Mouse (Mus musculus) gastrocnemius, adult 8-10 months (tissue): ENCODE results near the gene Vps39. TPM values are rescaled to one million over a fixed set of nuclear protein-coding genes. Genes with fewer than 3 reads are reported as not detected.
A peak's percentile ranks its signal among the peaks of the same experiment; 100 is the strongest.

Experiments used
- DNase-seq, 2 experiments: peaks; one replicate each; pipeline ENCODE4 v3.0.0; 2022; ENCODE audit warnings: low spot score in 2 of 2
- total RNA-seq, 4 experiments: library from RNA; stranded (reverse); gene quantifications; 2 replicates each; pipeline ENCODE4 v1.2.4; 2022

Gene Vps39
- total RNA-seq, 4 experiments from 2014 or later = 19.9 to 26.3 (median 22.9) TPM

DNA sequence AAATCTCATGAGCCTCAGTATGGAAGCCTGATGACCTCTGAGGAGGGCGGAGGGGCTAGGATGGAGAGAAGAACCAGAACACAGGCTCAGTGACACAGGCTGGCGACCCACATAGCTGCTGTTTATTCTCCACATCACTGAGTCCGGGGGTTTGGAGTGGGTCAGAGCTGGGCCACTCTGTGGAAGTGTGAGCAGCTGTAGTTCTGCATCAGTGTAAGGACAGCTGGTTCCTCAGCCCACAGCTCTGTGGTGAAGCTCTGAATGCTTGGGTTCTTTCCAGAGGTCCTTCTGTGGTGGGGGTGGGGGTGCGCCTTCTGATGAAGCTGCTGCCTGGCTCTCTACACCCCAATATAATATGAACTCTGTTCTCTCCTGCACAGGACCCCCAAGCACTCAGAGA is 53.1 kb downstream of the Vps39 start:
- no peak for DNase-seq

DNA sequence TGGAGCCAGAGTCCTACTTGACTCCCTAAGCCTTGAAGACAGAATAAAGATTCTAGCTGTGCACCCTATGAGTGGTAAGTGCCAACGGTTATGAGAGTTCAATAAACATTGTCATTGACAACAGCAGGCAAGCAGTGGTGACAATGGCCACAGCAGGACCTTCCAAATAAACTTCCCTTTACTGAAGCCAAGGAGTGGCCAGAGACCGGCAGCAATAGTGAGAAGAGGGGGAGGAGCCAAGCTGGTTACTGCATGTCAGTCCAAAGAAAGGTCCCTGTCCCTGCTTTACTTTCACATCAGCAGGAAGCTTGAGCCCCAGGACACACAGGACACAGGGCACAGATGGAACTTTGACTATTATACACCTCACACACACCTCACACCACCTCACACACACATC is 56.8 kb downstream of the Vps39 start:
- no peak for DNase-seq

DNA sequence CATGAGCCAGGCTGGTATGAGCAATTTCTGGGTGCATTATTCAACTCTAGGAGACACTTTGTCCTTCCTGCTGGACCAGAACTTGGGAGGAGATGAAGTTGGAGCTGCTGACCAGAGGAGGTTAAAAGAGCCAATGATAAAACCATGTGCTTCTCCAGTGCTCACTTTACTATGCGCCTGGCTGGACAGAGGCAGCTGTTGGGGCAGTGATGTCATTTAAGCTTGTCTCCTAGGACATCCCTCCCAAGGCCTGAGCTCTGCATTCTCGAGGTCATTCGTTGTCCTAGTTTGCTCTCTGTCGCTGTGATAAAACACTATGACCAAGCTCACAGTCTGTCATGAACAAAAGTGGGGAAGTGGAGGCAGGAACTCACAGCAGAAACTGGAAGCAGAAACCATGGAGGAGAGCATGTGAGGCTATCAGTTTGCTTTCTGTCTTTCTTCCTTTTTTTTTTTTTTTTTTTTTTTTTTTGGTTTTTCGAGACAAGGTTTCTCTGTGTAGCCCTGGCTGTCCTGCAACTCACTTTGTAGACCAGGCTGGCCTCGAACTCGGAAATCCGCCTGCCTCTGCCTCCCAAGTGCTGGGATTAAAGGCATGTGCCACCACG is 61.4 kb downstream of the Vps39 start:
- no peak for DNase-seq

DNA sequence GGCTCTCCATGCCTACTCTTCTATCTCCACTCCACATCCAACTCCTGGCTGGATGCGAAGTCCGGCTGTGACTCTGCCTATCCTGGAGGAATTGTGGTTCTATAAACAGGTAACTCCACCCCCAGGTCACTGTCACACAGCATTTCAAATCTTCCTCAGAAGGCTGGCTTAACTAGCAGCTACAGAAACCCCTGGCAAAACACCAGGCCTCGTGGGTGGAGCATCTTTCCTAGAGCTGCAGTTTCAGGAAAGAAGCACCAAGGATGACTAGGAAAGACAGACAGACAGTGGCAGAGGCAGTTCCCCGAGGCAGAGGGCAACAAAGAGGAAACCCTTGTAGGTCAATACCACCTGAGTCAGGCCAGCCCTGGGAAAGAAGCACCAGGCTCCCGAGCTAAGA is 63.9 kb downstream of the Vps39 start, which contains the start of gene Pla2g4d:
Pla2g4d (minus strand) TSS at position 203 of the 400 bp plus-strand sequence.
- no peak for DNase-seq

DNA sequence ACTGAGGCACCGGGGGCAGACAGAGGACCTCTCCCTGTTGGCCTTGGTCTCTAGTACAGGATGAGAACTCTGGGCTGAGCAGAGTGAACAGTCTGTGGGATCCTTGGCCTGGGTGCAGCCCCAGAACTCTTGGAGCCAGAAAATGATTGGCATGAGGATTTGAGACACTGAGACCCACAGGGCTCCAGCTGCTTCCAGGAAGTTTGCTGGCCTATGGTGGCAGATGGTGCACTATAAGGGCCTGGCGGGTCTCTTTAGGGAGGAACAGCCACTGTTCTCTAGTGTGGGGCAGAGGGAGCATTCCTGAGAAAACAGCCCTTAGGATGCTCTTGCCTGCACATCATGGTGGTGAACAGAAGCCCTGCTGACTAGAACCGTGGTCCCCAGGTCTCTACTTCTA is 64.5 kb downstream of the Vps39 start:
- DNase-seq = no peak

DNA sequence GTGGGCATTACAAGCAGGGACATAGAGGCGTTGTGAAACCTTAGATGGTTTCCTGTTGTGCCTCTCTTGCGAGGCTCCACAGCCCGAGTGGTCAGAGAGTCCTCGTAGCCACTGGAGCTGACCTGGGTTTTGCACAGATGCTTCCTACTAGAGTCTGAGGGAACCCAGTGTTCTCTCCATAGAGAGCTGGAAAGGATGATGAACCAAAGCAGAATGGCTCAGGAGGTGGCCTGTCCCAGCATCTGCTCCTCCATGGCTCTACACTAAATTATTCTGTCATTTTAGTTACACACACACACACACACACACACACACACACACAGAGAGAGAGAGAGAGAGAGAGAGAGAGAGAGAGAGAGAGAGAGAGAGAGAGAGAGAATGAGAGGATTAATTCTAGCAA is 67.3 kb downstream of the Vps39 start:
- DNase-seq = no peak

DNA sequence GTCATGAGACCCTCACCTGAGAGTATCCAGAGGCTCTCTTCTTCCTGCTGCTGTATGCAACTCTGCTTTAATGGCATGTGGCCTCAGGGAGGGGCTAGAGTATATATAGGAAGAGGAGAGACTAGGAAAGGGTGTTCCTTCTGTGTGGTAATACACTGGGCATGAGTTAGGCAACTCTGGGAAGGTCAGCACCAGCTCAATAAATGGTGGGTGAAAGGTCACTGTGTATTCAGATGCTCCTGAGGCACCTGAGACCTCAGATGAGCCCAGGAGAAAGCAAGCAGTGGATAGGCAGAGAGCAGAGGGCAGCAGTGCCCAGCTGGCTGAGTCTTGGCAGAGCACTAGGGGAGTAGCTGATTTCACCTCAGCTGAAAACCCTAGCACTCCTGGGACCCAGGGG is 68.2 kb downstream of the Vps39 start:
- no peak for DNase-seq

DNA sequence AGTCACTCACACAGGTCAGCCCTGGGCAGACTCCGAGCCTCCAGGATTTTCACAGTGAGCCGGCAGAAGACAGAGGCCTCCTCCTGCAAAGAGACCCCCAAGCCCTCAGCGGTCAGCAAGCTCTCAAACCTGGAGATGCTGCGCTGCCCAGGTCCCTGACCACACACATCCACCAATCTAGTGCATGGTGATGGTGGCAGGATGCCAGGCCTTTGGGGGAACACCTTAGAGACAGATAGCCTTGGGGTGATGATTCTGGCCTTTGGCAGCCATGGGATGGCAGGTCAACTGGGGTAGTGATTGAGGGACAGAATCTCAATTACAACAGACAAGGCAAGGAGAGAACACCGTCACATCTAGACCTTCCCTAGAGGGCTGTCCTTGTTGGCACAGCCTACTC is 68.8 kb downstream of the Vps39 start:
- DNase-seq = no peak

DNA sequence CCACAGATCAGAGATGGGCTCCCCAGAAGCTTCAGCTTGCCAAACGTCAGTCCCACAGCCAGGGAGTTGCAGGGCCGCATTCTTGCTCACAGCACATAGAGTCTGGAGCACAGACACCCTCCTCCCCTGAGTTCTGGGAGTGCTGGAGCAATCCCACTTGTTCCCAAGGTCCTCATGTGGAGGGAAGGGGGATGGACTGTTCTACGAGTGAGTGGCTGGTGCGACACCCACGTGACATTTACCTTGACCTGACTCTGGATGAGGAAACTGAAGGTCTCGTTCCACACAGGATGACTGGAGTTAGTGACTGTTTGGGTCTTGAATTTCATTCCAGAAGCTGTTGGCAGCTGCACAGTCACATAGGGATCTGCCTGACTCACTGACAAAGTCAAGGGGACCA is 69.4 kb downstream of the Vps39 start:
- no peak for DNase-seq

DNA sequence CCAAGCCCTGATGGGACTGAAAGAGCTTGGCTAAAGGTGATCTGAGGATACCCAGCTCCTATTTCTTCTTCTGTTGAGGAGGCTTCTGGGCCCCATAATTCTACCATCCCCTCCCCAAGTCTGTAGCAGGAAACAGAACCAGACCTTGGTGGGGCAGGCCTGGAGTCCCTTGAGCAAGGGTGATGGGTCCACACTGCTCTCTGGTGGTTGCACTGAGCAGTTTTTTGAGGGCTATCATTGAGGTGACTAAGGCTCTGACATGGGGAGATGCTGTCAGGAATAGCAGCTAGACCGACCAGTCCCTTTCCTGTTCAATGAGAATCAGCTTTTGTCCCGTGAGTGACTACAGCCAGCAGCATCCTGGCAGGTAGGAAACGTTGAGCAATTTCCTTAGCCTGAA is 71.7 kb downstream of the Vps39 start:
- no peak for DNase-seq

DNA sequence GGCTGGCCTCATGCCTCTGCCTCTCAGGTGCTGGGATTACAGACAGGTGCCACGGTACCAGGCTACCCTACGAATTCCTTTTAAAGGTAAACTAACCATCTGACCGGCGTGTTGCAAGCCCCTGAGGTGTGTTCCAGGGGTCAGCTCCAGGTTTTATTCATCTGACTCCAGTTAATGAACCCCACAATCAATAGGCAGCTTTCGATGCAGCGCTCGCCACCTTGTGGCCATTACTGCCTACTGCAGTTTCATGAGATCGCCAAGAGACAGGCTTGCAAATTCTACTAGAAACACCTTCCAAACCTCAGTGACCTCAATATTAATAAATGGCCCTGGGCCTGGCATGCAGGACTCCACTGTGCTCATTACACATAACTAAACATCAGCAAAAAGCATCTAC is 73.0 kb downstream of the Vps39 start:
- DNase-seq = peak; percentile 27 to 32

DNA sequence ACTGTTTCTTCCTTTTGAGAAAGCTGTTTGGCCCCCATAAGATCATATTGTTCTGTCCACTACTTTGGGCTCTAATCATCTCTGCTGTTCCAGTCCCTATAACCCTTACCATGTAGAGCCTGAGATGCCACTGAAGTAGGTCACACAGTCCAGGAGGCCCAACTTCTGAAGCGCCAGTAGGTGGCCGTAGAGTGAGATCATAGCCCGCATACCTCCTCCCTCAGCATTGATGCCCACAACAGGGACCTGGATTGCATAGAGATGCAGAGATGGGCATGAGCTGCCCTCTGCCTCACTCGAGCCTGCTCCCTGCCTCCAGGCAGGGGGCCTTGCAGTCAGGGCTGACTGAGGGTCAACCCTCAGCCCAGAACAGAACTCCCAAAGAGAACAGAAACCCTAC is 76.0 kb downstream of the Vps39 start:
- DNase-seq = no peak

DNA sequence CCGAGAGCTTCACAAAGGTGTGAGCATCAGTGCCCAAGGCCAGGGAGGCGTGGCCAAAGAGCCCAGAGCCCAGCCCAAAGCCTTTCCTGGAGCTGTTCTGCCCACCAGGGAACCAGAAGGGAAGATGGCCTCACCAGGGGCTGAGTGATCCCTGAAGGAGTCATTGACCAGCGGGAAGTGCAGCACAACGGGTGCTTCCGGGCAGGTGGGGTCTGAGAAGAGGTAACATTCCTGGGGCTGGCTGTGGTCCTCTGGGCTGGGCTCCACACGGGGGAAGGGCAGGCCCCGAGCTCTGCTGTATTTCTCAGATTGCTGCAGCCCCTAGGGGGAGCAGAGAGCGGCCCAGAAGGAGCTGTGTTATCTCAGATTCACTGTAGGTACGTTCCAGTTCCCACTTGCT is 84.3 kb downstream of the Vps39 start:
- no peak for DNase-seq

Other genes with a start within 250 kb of the Vps39 start
- gene Ehd4, start 198.5 kb downstream of the Vps39 start, total RNA-seq = 10 to 100 TPM; 19.2 to 29.3 (median 25.5) TPM
- 10 to 100 TPM; 24.1 to 25.4 (median 25.0) TPM for gene Pla2g4e, start 107.8 kb downstream of the Vps39 start, total RNA-seq
- gene Pla2g4d, start 63.9 kb downstream of the Vps39 start, total RNA-seq = not detected
- gene Pla2g4f, start 39.0 kb downstream of the Vps39 start, total RNA-seq = not detected
- 10 to 100 TPM; 36.3 to 42.9 (median 37.6) TPM for gene Ganc, start 50.8 kb upstream of the Vps39 start, total RNA-seq
- gene Tmem87a, start 51.0 kb upstream of the Vps39 start, total RNA-seq = 10 to 100 TPM; 36.6 to 47.1 (median 43.3) TPM
- gene Capn3, start 102.9 kb upstream of the Vps39 start, total RNA-seq = 100 to 1,000 TPM; 126 to 145 (median 128) TPM
- 100 to 1,000 TPM; 643 to 705 (median 689) TPM for gene Zfp106, start 210.7 kb upstream of the Vps39 start, total RNA-seq
- gene Snap23, start 214.5 kb upstream of the Vps39 start, total RNA-seq = 10 to 100 TPM; 40.5 to 52.2 (median 44.5) TPM